Mouse (Mus musculus): ENCODE results near the gene Armc2. TPM values are rescaled to one million over a fixed set of nuclear protein-coding genes. Genes with fewer than 3 reads are reported as not detected.

Armc2 gene
- polyA plus RNA-seq (2012), result 0.05 and 0.34 TPM in 2 replicates

DNA sequence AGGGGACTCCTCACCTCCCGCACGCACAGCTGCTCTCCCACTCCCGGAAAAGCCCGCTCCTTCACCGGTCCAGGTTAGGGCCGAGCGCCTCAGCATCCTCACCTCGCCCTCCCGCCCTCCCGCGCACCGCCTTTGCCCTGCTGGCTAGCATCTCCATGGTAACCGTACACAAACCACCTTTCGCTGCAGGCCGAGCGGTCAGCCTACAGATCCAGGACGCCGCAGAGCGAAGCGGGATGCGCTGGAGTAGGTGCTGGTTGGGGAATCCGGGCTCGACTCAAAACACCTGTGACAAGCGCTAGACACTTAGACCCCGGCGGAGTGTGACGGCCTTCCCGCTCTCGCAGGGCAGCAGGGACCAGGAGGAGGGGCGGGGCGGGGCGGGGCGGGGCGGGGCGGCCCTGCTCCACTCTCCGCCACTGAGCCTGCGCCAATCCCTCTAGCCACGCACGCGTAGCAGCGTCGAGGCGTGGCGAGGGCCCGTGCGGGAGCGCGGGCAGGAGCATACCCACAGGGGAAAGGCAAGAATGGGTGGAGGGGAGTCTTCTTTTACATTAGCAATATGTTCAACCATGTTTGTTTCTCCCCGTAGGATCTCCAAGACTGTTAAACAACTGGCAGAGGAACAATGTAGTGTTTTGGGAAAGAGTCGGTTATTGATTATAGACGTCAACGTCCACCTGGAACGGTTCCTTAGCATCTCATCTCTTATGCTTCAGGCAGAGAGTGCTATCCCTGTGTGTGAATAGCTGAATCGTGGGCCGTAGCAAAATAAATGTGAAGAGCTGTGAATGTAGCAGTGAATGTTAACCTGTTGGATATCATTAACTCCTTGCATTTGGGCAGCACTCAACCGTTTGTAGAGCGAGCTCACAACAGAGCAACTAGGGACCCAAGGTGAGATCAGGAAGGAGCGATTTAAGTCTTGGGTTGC is at the start of gene Armc2:
Armc2 (minus strand) TSS at position 427 of the 934 bp plus-strand sequence.

Other genes starting within 250 kb of the Armc2 start
- 1.7 and 1.9 TPM in 2 replicates for gene Cep57l1, start 208.6 kb downstream of the Armc2 start, polyA plus RNA-seq (2012)
- gene Sesn1, start 208.5 kb downstream of the Armc2 start, polyA plus RNA-seq (2012), result 8.5 and 9.9 TPM in 2 replicates

Measured in megakaryocyte-erythroid progenitor cell, adult 5 weeks (primary cell).